Mouse (Mus musculus) stomach, postnatal 0 days (tissue): ENCODE data around the gene Glis2. TPM values are rescaled to one million over a fixed set of nuclear protein-coding genes. Genes with fewer than 3 reads are reported as not detected.

ENCODE experiments used
- ATAC-seq: fragments of 200-750 bp; cut with Nextera tagmentation; 2 replicates; pipeline ENCODE4 v1.8.0; 2017; ENCODE audit not compliant: low FRiP score, low TSS enrichment
- DNase-seq: peaks from one replicate; pipeline ENCODE4 v3.0.0-alpha.2; 2016; ENCODE audit warnings: low spot score
- H3K27ac ChIP-seq: fragments of 300-500 bp; sonication (generic); replicated peaks from 2 replicates; pipeline ENCODE4 v1.5.1; 2014; ENCODE audit warnings: mild to moderate bottlenecking, control low read depth
- H3K27me3 ChIP-seq: fragments of 300-500 bp; sonication (generic); 2 replicates; pipeline ENCODE4 v1.6.1; 2014; ENCODE audit warnings: low read length; ENCODE audit not compliant: control insufficient read depth, insufficient read depth
- H3K36me3 ChIP-seq: fragments of 300-500 bp; sonication (generic); 2 replicates; pipeline ENCODE4 v1.6.1; 2014; ENCODE audit warnings: low read length, mixed read lengths; ENCODE audit not compliant: control insufficient read depth, insufficient read depth
- H3K4me1 ChIP-seq: fragments of 300-500 bp; sonication (generic); replicated peaks from 2 replicates; pipeline ENCODE4 v1.6.1; 2014; ENCODE audit warnings: antibody characterized with exemption; ENCODE audit not compliant: control insufficient read depth, insufficient read depth
- H3K4me2 ChIP-seq: fragments of 300-500 bp; sonication (generic); replicated peaks from 2 replicates; pipeline ENCODE4 v1.6.1; 2014; ENCODE audit warnings: low read depth, mild to moderate bottlenecking, control low read depth, moderate library complexity
- H3K4me3 ChIP-seq: fragments of 300-500 bp; sonication (generic); 2 replicates; pipeline ENCODE4 v1.5.1; 2014; ENCODE audit warnings: low read depth, low read length, control low read depth
- H3K9ac ChIP-seq: fragments of 300-500 bp; sonication (generic); 2 replicates; pipeline ENCODE4 v1.6.1; 2014; ENCODE audit warnings: mild to moderate bottlenecking, low read length, control low read depth, mixed read lengths
- H3K9me3 ChIP-seq: fragments of 300-500 bp; sonication (generic); 2 replicates; pipeline ENCODE4 v1.6.1; 2016; ENCODE audit warnings: low read length; ENCODE audit not compliant: control insufficient read depth
- CTCF ChIP-seq: IDR thresholded peaks from 2 replicates; pipeline ENCODE4 v1.5.1; 2016; ENCODE audit warnings: antibody characterized with exemption, low read depth, mild to moderate bottlenecking, moderate library complexity
- EP300 ChIP-seq: optimal IDR thresholded peaks from 2 replicates; pipeline ENCODE3; 2016; ENCODE audit warnings: antibody characterized with exemption
- WGBS: fragments of 180-500 bp; shearing (Covaris S2); extraction: QIAGEN DNeasy Blood & Tissue Kit; methylation state at CpG from one replicate; pipeline ENCODE4 v1.1.7; 2014; 5-methylcytosine and 5-hydroxymethylcytosine counted together
- polyA plus RNA-seq: library from polyadenylated mRNA; unstranded; fragments of >200 nt; fragmentation: Nextera tagmentation; extraction: Ambion mirVana; gene quantifications from 2 replicates; pipeline ENCODE4 v1.2.1, GENCODE M21; 2015

The Glis2 gene
- polyA plus RNA-seq, 1 experiment from 2014 or later = 11.7 TPM

DNA sequence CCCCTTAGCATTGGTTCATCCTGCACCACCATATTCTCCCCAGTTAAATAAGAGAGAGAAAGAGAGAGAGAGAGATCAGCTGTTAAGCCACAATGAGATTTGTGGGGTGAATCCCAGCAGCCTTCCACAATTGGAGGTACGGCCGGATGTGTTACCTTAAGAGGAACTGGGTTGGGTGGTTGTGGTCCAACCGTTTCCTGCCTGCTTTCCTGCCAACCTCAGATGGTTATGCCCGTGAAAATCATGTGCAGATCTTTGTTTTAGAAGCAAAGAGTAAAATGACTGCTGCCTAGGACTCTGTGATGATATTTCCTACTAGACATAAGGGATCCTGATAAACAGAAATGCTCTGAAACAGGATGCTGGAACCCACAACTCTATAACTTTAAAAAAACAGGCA lies 79.6 kb downstream of the Glis2 start:
- 0 out of 2 replicates have a peak, but pooled peaks cover 4% of the 10 kb centered on the region for H3K4me1 ChIP-seq
- WGBS = 76% methylated on average over 4 of the region's 4 CpGs
- H3K27ac ChIP-seq = no peak overlapping the region
- no peaks in the 10 kb centered on the region for H3K9me3 ChIP-seq
- no peak overlapping the region for H3K4me2 ChIP-seq
- 0 out of 2 replicates have a peak, but pooled peaks cover 4% of the 10 kb centered on the region for H3K36me3 ChIP-seq
- H3K27me3 ChIP-seq = no peaks in the 10 kb centered on the region
- ATAC-seq (no peak), DNase-seq (no peak)
- H3K9ac ChIP-seq = no peak overlapping the region
- TF ChIP-seq CTCF = no peak
- TF ChIP-seq EP300 = no peak
- H3K4me3 ChIP-seq = no peak overlapping the region

Other genes with a start within 250 kb of the Glis2 start
- gene Adcy9, start 174.2 kb upstream of the Glis2 start, polyA plus RNA-seq = 1.2 and 1.3 TPM in 2 replicates
- 2.8 and 3.1 TPM in 2 replicates for gene Srl, start 52.9 kb upstream of the Glis2 start, polyA plus RNA-seq
- 8.9 and 10.6 TPM in 2 replicates for gene Tfap4, start 34.9 kb upstream of the Glis2 start, polyA plus RNA-seq
- gene Pam16, start 30.3 kb downstream of the Glis2 start, polyA plus RNA-seq = 65.4 and 71.9 TPM in 2 replicates
- gene Vasn, start 45.2 kb downstream of the Glis2 start, polyA plus RNA-seq = 8.8 and 9.6 TPM in 2 replicates
- gene Dnaja3, start 45.3 kb downstream of the Glis2 start, polyA plus RNA-seq = 47.0 and 49.2 TPM in 2 replicates
- gene Coro7, start 85.1 kb downstream of the Glis2 start, polyA plus RNA-seq = 7.6 and 8.1 TPM in 2 replicates
- 15.5 and 17.2 TPM in 2 replicates for gene Nmral1, start 124.6 kb downstream of the Glis2 start, polyA plus RNA-seq
- gene Hmox2, start 131.6 kb downstream of the Glis2 start, polyA plus RNA-seq = 57.4 and 60.6 TPM in 2 replicates
- 35.4 and 38.8 TPM in 2 replicates for gene Cdip1, start 195.6 kb downstream of the Glis2 start, polyA plus RNA-seq
- gene 4930562C15Rik, start 240.7 kb downstream of the Glis2 start, polyA plus RNA-seq = 0.23 and 0.32 TPM in 2 replicates